Mouse (Mus musculus) liver, embryonic 14.5 days (tissue): ENCODE data around the gene Tprg. TPM values are rescaled to one million over a fixed set of nuclear protein-coding genes. Genes with fewer than 3 reads are reported as not detected.

Experiments used
- ATAC-seq: fragments of 200-750 bp; cut with Nextera tagmentation; 2 replicates; pipeline ENCODE4 v1.8.0; 2017; ENCODE audit warnings: moderate number of reproducible peaks, mild to moderate bottlenecking, moderate library complexity; ENCODE audit not compliant: insufficient read depth
- DNase-seq, 3 experiments: peaks; one replicate each; pipeline ENCODE4 v3.0.0-alpha.2; 2012 to 2013; ENCODE audit warnings: low read depth in 3 of 3, low spot score in 3 of 3
- H3K27ac ChIP-seq: fragments of 300-500 bp; sonication (generic); 2 replicates; pipeline ENCODE4 v1.5.1; 2014; ENCODE audit warnings: moderate library complexity, mild to moderate bottlenecking, control low read depth, inconsistent platforms
- H3K27me3 ChIP-seq: fragments of 300-500 bp; sonication (generic); 2 replicates; pipeline ENCODE4 v1.6.1; 2014; ENCODE audit warnings: mild to moderate bottlenecking, low read length, moderate library complexity; ENCODE audit not compliant: control insufficient read depth, insufficient read depth
- H3K36me3 ChIP-seq: fragments of 300-500 bp; sonication (generic); replicated peaks from 2 replicates; pipeline ENCODE4 v1.6.1; 2014; ENCODE audit warnings: low read depth; ENCODE audit not compliant: control insufficient read depth, insufficient read depth
- H3K4me1 ChIP-seq, 2 experiments: fragments of 200-500 bp in 1 of 2; fragments of 300-500 bp in 1 of 2; sonication (generic) in 1 of 2; replicated peaks; 2 replicates each; pipeline ENCODE4 v1.6.1; 2012 to 2014; ENCODE audit warnings: antibody characterized with exemption in 1 of 2, inconsistent platforms in 1 of 2, low read length in 1 of 2; ENCODE audit not compliant: control insufficient read depth in 2 of 2, insufficient read depth in 2 of 2
- H3K4me2 ChIP-seq: fragments of 300-500 bp; sonication (generic); 2 replicates; pipeline ENCODE4 v1.6.1; 2014; ENCODE audit warnings: low read depth, mild to moderate bottlenecking, control low read depth, moderate library complexity
- H3K4me3 ChIP-seq, 2 experiments: fragments of 200-500 bp in 1 of 2; fragments of 300-500 bp in 1 of 2; sonication (generic) in 1 of 2; 2 replicates each; pipeline ENCODE4 v1.5.1; 2012 to 2014; ENCODE audit warnings: low read depth in 2 of 2, low read length in 2 of 2, mild to moderate bottlenecking in 2 of 2, control low read depth in 1 of 2, inconsistent platforms in 1 of 2, moderate library complexity in 1 of 2; ENCODE audit not compliant: insufficient read depth in 1 of 2
- H3K9ac ChIP-seq: fragments of 300-500 bp; sonication (generic); replicated peaks from 2 replicates; pipeline ENCODE4 v1.6.1; 2014; ENCODE audit warnings: mild to moderate bottlenecking, control low read depth, moderate library complexity
- H3K9me3 ChIP-seq: fragments of 300-500 bp; sonication (generic); 2 replicates; pipeline ENCODE4 v1.6.1; 2016; ENCODE audit warnings: low read length, mixed read lengths; ENCODE audit not compliant: control insufficient read depth
- CTCF ChIP-seq: IDR thresholded peaks from 2 replicates; pipeline ENCODE4 v1.5.1; 2016; ENCODE audit warnings: antibody characterized with exemption, low read depth, control low read depth
- EP300 ChIP-seq: IDR thresholded peaks from 2 replicates; pipeline ENCODE4 v1.6.1; 2016; ENCODE audit warnings: antibody characterized with exemption, low read depth
- WGBS: fragments of 180-500 bp; shearing (Covaris S2); extraction: QIAGEN DNeasy Blood & Tissue Kit; methylation state at CpG from one replicate; pipeline ENCODE4 v1.1.7; 2014; ENCODE audit not compliant: insufficient replicate concordance; 5-methylcytosine and 5-hydroxymethylcytosine counted together
- polyA plus RNA-seq, 2 experiments: library from polyadenylated mRNA; depleted of rRNA in 1 of 2; stranded (reverse) in 1 of 2; unstranded in 1 of 2; fragments of >200 nt; fragmentation: Nextera tagmentation in 1 of 2; extraction: Ambion mirVana in 1 of 2; gene quantifications; 2 replicates each; pipeline versions ENCODE4 v1.2.1 to v1.2.3; 2012 to 2014

Tprg gene
- polyA plus RNA-seq, 2 experiments, result not detected

DNA sequence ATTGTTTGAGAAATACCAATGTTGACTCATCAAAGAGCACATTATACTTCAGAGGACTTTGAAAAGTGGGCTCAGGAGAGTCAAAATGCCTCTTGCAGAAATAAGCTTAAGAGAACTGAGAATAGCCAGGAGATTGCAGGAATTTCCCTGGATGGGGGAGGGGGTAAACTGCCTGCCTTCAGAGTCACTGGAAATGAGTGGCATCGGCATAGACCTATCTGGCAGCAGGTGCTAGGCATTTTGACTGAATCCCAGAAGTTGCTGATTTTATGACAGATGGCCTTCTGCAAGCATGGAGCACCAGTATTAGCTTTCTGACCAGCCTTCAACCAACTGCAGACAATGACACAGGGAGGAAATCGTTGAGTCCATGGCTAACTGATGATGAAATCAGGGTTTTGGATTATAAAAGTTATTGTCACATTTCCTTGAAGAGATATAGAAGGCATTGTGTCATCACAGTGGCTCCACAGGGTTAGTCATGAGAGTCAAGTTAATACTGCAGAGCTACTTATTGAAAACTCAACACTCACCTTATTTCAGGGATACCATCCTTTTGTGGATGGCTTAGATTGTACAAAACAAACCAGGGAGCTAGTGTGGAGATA lies 39.1 kb downstream of the Tprg start:
- TF ChIP-seq EP300 (no peak), CTCF (no peak)
- Histone ChIP-seq H3K4me1 (no peaks in the 10 kb centered on the region), H3K27ac (no peak overlapping the region), H3K9me3 (no peaks in the 10 kb centered on the region), H3K27me3 (no peaks in the 10 kb centered on the region), H3K9ac (no peak overlapping the region), H3K4me2 (no peak overlapping the region), H3K4me3 (no peak overlapping the region), H3K36me3 (no peaks in the 10 kb centered on the region)
- no peak for ATAC-seq
- DNase-seq, result no peak
- 51% methylated on average over 2 of the region's 2 CpGs for WGBS

DNA sequence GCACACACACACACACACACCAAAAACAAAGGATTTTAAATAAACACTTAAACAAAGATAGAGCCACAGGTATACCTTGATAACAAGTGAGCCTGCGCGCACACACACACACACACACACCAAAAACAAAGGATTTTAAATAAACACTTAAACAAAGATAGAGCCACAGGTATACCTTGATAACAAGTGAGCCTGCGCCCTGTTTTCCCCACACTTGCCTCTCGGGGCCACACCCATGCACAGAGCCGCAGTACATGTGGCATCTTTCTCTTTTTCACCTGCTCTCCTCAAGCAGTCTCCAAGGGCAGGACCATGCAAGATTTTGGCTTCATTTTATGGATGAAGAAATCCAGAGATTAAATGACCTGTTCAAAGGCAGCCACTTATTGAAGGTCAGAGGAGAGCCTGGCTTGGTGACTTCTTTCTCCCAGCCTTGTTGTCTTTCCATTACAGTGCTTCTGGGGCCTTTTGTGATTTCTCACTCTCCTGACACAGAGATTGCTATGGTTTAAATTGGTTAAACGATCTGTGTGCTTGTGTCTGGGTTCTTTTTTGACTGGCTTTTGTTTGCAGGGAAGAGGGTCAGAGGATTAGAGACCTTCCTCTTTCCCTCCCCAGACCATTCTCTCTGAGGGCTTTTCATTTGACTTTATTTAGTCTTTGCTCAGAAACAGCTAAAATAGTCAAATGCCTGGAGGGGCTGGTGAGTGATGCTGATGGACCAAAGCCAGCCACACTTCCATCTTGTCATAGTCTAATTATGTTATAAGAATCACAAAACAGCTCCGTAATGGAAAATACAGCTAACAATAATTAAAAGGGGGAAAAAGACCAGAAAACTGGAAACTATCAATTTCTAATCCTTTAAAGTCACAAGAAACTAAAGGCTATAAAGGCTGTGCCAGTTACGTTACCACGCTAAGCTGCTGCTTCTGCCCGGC lies 46.9 kb downstream of the Tprg start:
- no peaks in the 10 kb centered on the region for H3K27me3 ChIP-seq
- H3K4me3 ChIP-seq, result no peak overlapping the region
- no peak for DNase-seq

DNA sequence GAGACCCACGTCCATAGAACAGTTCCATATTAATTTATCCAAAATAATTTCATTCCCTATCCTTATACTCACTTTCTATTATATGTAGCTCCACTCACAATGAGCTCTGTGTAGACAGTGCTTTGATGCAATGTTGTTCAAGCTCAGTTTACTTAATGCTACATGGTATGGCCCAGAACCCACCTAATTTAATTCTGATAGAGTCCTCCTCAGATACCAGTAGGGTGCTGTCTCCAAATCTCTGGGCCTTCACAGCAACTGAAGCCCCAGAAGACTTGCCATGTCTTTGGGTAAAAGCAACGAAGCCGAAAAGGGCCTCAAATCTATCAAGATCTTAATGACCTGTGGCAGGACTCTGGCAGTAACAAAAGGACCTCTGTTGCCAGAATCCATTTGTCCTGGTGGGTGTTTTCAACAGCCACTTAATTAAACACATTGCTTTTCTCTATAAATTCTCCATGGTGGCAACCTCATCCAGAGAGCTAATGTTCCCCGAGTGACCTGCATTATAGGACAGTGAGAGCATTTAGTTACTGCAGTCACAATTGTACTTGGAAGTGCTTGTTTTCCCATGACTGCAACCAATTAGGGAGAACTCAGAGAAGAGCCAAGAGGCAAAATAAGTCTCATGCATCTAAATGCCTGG lies 48.6 kb downstream of the Tprg start:
- no peaks in the 10 kb centered on the region for H3K36me3 ChIP-seq
- TF ChIP-seq CTCF (no peak), EP300 (no peak)
- 32% methylated on average over 4 of the region's 4 CpGs for WGBS
- H3K27ac ChIP-seq, result no peak overlapping the region
- H3K4me1 ChIP-seq, result no peaks in the 10 kb centered on the region
- no peak for DNase-seq
- no peak for ATAC-seq
- no peak overlapping the region for H3K4me3 ChIP-seq
- no peaks in the 10 kb centered on the region for H3K9me3 ChIP-seq
- no peaks in the 10 kb centered on the region for H3K27me3 ChIP-seq
- H3K9ac ChIP-seq, result no peak overlapping the region
- H3K4me2 ChIP-seq, result no peak overlapping the region

More for the DNA sequence above, 46.9 kb downstream of the Tprg start:
- H3K9me3 ChIP-seq, result no peaks in the 10 kb centered on the region
- H3K4me2 ChIP-seq, result no peak overlapping the region
- WGBS, result 69% methylated on average over 10 of the region's 10 CpGs
- TF ChIP-seq CTCF (no peak), EP300 (no peak)
- ATAC-seq, result no peak
- no peak overlapping the region for H3K27ac ChIP-seq
- no peak overlapping the region for H3K9ac ChIP-seq
- no peaks in the 10 kb centered on the region for H3K4me1 ChIP-seq
- H3K36me3 ChIP-seq, result no peaks in the 10 kb centered on the region

DNA sequence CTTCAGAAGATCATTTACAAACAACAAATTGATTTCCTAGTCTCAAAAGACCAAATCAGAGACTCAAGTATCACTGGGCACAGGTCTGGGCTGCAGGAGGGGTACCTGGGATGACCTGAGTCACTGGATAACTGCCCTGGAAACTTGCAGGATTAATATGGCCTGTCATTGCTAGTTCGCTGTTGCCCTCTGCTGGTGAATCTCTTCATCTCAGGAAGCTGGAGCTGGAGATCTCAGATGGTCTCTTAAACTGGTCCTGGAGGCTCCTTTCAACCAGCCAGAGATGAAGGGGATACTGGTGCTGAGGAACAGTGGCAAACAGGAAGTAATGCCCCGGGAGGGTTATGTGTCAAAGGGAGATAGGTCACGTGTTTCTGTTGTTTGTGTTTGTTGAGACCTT lies 63.0 kb downstream of the Tprg start:
- ATAC-seq (no peak), DNase-seq (no peak)
- 0% methylated on average over 3 of the region's 3 CpGs for WGBS
- H3K27me3 ChIP-seq, result no peaks in the 10 kb centered on the region
- no peak overlapping the region for H3K4me2 ChIP-seq
- H3K9ac ChIP-seq, result no peak overlapping the region
- TF ChIP-seq CTCF (peak; percentile 63), EP300 (no peak)
- H3K4me1 ChIP-seq, result no peaks in the 10 kb centered on the region
- no peaks in the 10 kb centered on the region for H3K36me3 ChIP-seq
- no peaks in the 10 kb centered on the region for H3K9me3 ChIP-seq
- H3K4me3 ChIP-seq, result no peak overlapping the region
- no peak overlapping the region for H3K27ac ChIP-seq

GRCm38 (mm10) chr16:25367834-25368233 lies 81.2 kb downstream of the Tprg start:
- DNase-seq, result no peak
- no peak for ATAC-seq
- Histone ChIP-seq H3K4me2 (no peak overlapping the region), H3K27ac (no peak overlapping the region), H3K4me3 (no peak overlapping the region), H3K4me1 (no peaks in the 10 kb centered on the region), H3K27me3 (no peaks in the 10 kb centered on the region), H3K36me3 (no peaks in the 10 kb centered on the region), H3K9me3 (no peaks in the 10 kb centered on the region), H3K9ac (no peak overlapping the region)
- TF ChIP-seq EP300 (no peak), CTCF (no peak)
- 68% methylated on average over 7 of the region's 7 CpGs for WGBS
